Mouse (Mus musculus) CH12.LX (cell line): ENCODE data around the gene Serpina3b. TPM values are rescaled to one million over a fixed set of nuclear protein-coding genes. Genes with fewer than 3 reads are reported as not detected.

Experiments used
- DNase-seq: peaks from one replicate; pipeline ENCODE4 v3.0.0-alpha.2; 2013; ENCODE audit errors: extremely low read depth
- H3K27ac ChIP-seq: 2 replicates; pipeline ENCODE4 v1.5.1; 2012; ENCODE audit warnings: low read depth, mild to moderate bottlenecking, control low read depth, moderate library complexity; ENCODE audit not compliant: insufficient read depth
- H3K27me3 ChIP-seq: replicated peaks from 2 replicates; pipeline ENCODE3; 2012; ENCODE audit warnings: inconsistent platforms
- H3K36me3 ChIP-seq, 2 experiments: replicated peaks in 1 of 2; 2 replicates each; pipeline versions ENCODE3 to v1.6.1; 2012; ENCODE audit warnings: inconsistent platforms in 1 of 2, low read length in 1 of 2, mild to moderate bottlenecking in 1 of 2, mixed read lengths in 1 of 2, moderate library complexity in 1 of 2; ENCODE audit not compliant: control insufficient read depth in 1 of 2, insufficient read depth in 1 of 2
- H3K4me1 ChIP-seq, 2 experiments: 2 replicates each; pipeline ENCODE4 v1.6.1; 2012; ENCODE audit warnings: inconsistent platforms in 1 of 2, moderate library complexity in 1 of 2; ENCODE audit not compliant: insufficient read depth in 2 of 2, control insufficient read depth in 1 of 2
- H3K4me2 ChIP-seq: 2 replicates; pipeline ENCODE4 v1.6.1; 2012; ENCODE audit warnings: low read depth, mild to moderate bottlenecking, control low read depth; ENCODE audit not compliant: poor library complexity, insufficient read depth, severe bottlenecking
- H3K4me3 ChIP-seq, 3 experiments: fragments of 150-350 bp in 1 of 3; sonication (generic) in 1 of 3; replicated peaks in 1 of 3; 2 replicates each; pipeline versions ENCODE3 to v1.5.1; 2011 to 2012; ENCODE audit warnings: low read depth in 2 of 3, low read length in 2 of 3, mild to moderate bottlenecking in 2 of 3, moderate library complexity in 2 of 3, control low read depth in 1 of 3, improper control_type of control experiment in 1 of 3, inconsistent platforms in 1 of 3, mixed read lengths in 1 of 3; ENCODE audit not compliant: poor library complexity in 1 of 3
- H3K79me2 ChIP-seq: replicated peaks from 2 replicates; pipeline ENCODE4 v1.6.1; 2012; ENCODE audit warnings: mild to moderate bottlenecking, moderate library complexity; ENCODE audit not compliant: control insufficient read depth, poor library complexity, insufficient read depth, severe bottlenecking; ENCODE audit errors: extremely low read depth
- H3K9ac ChIP-seq: 2 replicates; pipeline ENCODE4 v1.6.1; 2012; ENCODE audit warnings: low read depth, mild to moderate bottlenecking, control low read depth, moderate library complexity; ENCODE audit not compliant: insufficient read depth
- H3K9me3 ChIP-seq: replicated peaks from 2 replicates; pipeline ENCODE3; 2012; ENCODE audit warnings: low read length, inconsistent platforms, mixed read lengths
- CHD2 ChIP-seq: IDR thresholded peaks from 2 replicates; pipeline ENCODE4 v1.6.1; 2011; ENCODE audit warnings: low read length, improper control_type of control experiment
- E2F4 ChIP-seq: IDR thresholded peaks from 2 replicates; pipeline ENCODE4 v1.6.1; 2011; ENCODE audit warnings: low read depth, low read length, improper control_type of control experiment; ENCODE audit not compliant: insufficient replicate concordance
- GABPA ChIP-seq: IDR thresholded peaks from 2 replicates; pipeline ENCODE4 v1.6.1; 2012; ENCODE audit warnings: low read depth, low read length, improper control_type of control experiment, inconsistent platforms; ENCODE audit not compliant: insufficient replicate concordance
- HCFC1 ChIP-seq: IDR thresholded peaks from 2 replicates; pipeline ENCODE4 v1.6.1; 2012; ENCODE audit warnings: low read depth, mild to moderate bottlenecking, inconsistent platforms, low read length, improper control_type of control experiment
- JUN ChIP-seq: IDR thresholded peaks from 2 replicates; pipeline ENCODE4 v1.6.1; 2011; ENCODE audit warnings: low read depth, mild to moderate bottlenecking, low read length, improper control_type of control experiment, moderate library complexity; ENCODE audit not compliant: insufficient read depth
- JUND ChIP-seq: conservative IDR thresholded peaks from 2 replicates; pipeline ENCODE4 v1.6.1; 2011; ENCODE audit warnings: low read depth, low read length, improper control_type of control experiment
- KAT2A ChIP-seq: IDR thresholded peaks from 2 replicates; pipeline ENCODE4 v1.6.1; 2012; ENCODE audit warnings: low read length, improper control_type of control experiment, inconsistent platforms; ENCODE audit not compliant: insufficient replicate concordance
- MAFK ChIP-seq: IDR thresholded peaks from 2 replicates; pipeline ENCODE4 v1.6.1; 2011; ENCODE audit warnings: low read length, improper control_type of control experiment; ENCODE audit not compliant: insufficient replicate concordance
- MAX ChIP-seq: IDR thresholded peaks from 2 replicates; pipeline ENCODE4 v1.6.1; 2011; ENCODE audit warnings: low read length, improper control_type of control experiment
- POLR2A ChIP-seq: IDR thresholded peaks from 2 replicates; pipeline ENCODE4 v1.6.1; 2011; ENCODE audit warnings: low read depth, mild to moderate bottlenecking, improper control_type of control experiment, low read length
- RAD21 ChIP-seq: IDR thresholded peaks from 2 replicates; pipeline ENCODE4 v1.6.1; 2011; ENCODE audit warnings: low read depth, mild to moderate bottlenecking, low read length, improper control_type of control experiment, moderate library complexity
- SMC3 ChIP-seq: IDR thresholded peaks from 2 replicates; pipeline ENCODE4 v1.6.1; 2011; ENCODE audit warnings: low read depth, low read length, improper control_type of control experiment
- UBTF ChIP-seq: IDR thresholded peaks from 2 replicates; pipeline ENCODE4 v1.6.1; 2012; ENCODE audit warnings: low read depth, mild to moderate bottlenecking, inconsistent platforms, low read length, improper control_type of control experiment, moderate library complexity
- ZC3H11A ChIP-seq: IDR thresholded peaks from 2 replicates; pipeline ENCODE4 v1.6.1; 2012; ENCODE audit warnings: low read depth, mild to moderate bottlenecking, inconsistent platforms, low read length, improper control_type of control experiment
- ZKSCAN1 ChIP-seq: IDR thresholded peaks from 2 replicates; pipeline ENCODE4 v1.6.1; 2012; ENCODE audit warnings: low read depth, inconsistent platforms, low read length, improper control_type of control experiment, borderline replicate concordance
- dilution Hi-C: fragments of 300-500 bp; cut with MboI; formaldehyde crosslinking; loops from 2 replicates; pipeline ENCODE4 v1.14.3; 2020; ENCODE audit warnings: low sequenced_read_pairs; ENCODE audit not compliant: extremely low pct_unique_long_range_greater_than_20kb, extremely low pct_ligation_motif_present
- in situ Hi-C: fragments of 300-500 bp; cut with MboI; formaldehyde crosslinking; loops from 3 replicates; pipeline ENCODE4 v1.14.3; 2019; ENCODE audit warnings: low sequenced_read_pairs, low pct_ligation_motif_present, low pct_unique_long_range_greater_than_20kb, mixed read lengths
- polyA plus RNA-seq: library from polyadenylated mRNA; unstranded; fragments of >175 nt; gene quantifications from 2 replicates; pipeline ENCODE4 v1.2.1, GENCODE M21; 2012; ENCODE audit warnings: low read depth; ENCODE audit not compliant: insufficient read length
- total RNA-seq, 2 experiments: library from RNA; depleted of rRNA; stranded (reverse); fragments of 300-350 nt in 1 of 2; fragments of >200 nt in 1 of 2; gene quantifications; 2 replicates each; pipeline ENCODE4 v1.2.3; 2012 to 2014

Gene Serpina3b
- total RNA-seq (2012; rRNA removed) (not detected in 2 replicates), total RNA-seq (2014; rRNA removed) (not detected in 2 replicates), polyA plus RNA-seq (not detected in 2 replicates)

DNA sequence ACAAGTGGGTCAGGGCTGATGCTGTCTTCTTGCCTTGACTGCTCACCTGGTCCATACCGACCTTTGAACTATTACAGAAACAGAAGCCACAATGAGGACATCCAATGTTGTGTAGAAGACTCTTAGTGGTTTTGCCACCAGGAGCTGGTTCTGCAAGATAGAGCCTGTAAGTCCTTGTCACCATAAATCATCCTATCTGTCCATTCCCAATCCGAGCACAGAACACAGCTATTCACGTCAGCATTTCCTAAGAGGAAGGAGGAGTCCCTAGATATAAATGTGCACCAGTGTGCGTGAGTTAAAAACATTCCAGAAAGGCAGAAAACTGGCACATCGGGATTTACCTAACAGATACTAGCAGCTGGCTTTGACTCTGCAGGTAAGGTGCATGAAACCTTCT lies at the start of gene Serpina3b:
Gene Serpina3b (plus strand): TSS at position 301 of the 400 bp plus-strand sequence.
- TF ChIP-seq ZC3H11A (no peak), JUND (no peak), SMC3 (no peak), HCFC1 (no peak), KAT2A (no peak), MAX (no peak)
- no peak within 1 kb of the TSS for H3K9ac ChIP-seq
- in situ Hi-C loops, result no loop called here
- dilution Hi-C loops, result no loop called here
- H3K9me3 ChIP-seq, result no peaks in the 10 kb centered on the region
- H3K36me3 ChIP-seq, result no peaks in the 10 kb centered on the region
- H3K4me3 ChIP-seq, result no peak within 1 kb of the TSS
- DNase-seq, result no peak
- H3K4me2 ChIP-seq, result no peak within 1 kb of the TSS
- no peak within 1 kb of the TSS for H3K27ac ChIP-seq
- H3K27me3 ChIP-seq, result peaks cover 65% of the 10 kb centered on the region
- H3K4me1 ChIP-seq, result no peaks in the 10 kb centered on the region
- no peaks in the 10 kb centered on the region for H3K79me2 ChIP-seq

- DNase-seq, result no peak
- H3K79me2 ChIP-seq, result no peaks in the 10 kb centered on the region
- no peaks in the 10 kb centered on the region for H3K4me1 ChIP-seq
- no peak overlapping the region for H3K4me3 ChIP-seq
- H3K27ac ChIP-seq, result no peak overlapping the region
- peaks cover 70% of the 10 kb centered on the region for H3K27me3 ChIP-seq
- dilution Hi-C loops, result no loop called here
- no peaks in the 10 kb centered on the region for H3K36me3 ChIP-seq
- TF ChIP-seq UBTF (no peak), RAD21 (no peak), GABPA (no peak), MAFK (no peak), CHD2 (no peak), JUN (no peak), E2F4 (no peak)
- in situ Hi-C loops, result no loop called here
- no peaks in the 10 kb centered on the region for H3K9me3 ChIP-seq
- H3K4me2 ChIP-seq, result no peak overlapping the region
- no peak overlapping the region for H3K9ac ChIP-seq
Observed at GRCm38 (mm10) chr12:104090119-104090518, 37.7 kb upstream of the Serpina3b start.

- H3K9me3 ChIP-seq, result no peaks in the 10 kb centered on the region
- H3K4me1 ChIP-seq, result no peaks in the 10 kb centered on the region
- DNase-seq, result no peak
- no peaks in the 10 kb centered on the region for H3K36me3 ChIP-seq
- H3K4me2 ChIP-seq, result no peak overlapping the region
- dilution Hi-C loops, result no loop called here
- H3K27ac ChIP-seq, result no peak overlapping the region
- no peak for TF ChIP-seq ZKSCAN1
- no peak for TF ChIP-seq RAD21
- no peak for TF ChIP-seq MAFK
- no peak for TF ChIP-seq POLR2A
- no peak for TF ChIP-seq JUND
- peaks cover 70% of the 10 kb centered on the region for H3K27me3 ChIP-seq
- no peak overlapping the region for H3K4me3 ChIP-seq
- H3K9ac ChIP-seq, result no peak overlapping the region
- no peaks in the 10 kb centered on the region for H3K79me2 ChIP-seq
- in situ Hi-C loops, result no loop called here
Observed at GRCm38 (mm10) chr12:104091303-104091702, 36.5 kb upstream of the Serpina3b start.
